Mouse (Mus musculus): ENCODE data around the gene Msrb1. TPM values are rescaled to one million over a fixed set of nuclear protein-coding genes. Genes with fewer than 3 reads are reported as not detected.
A peak's percentile ranks its signal among the peaks of the same experiment; 100 is the strongest.
"Not testable (repeated sequence)": the region's sequence is repeated elsewhere in the genome, so short reads cannot be mapped to it uniquely, and the experiment has no call there.

The Msrb1 gene
- polyA plus RNA-seq, 1 experiment from 2014 or later = 19.9 TPM

- Histone ChIP-seq H3K27me3 (ENCODE audit: low read depth, poor library complexity, severe bottlenecking) (no peaks in the 10 kb centered on the region), H3K9me3 (replicated peaks) (no peaks in the 10 kb centered on the region), H3K4me1 (peaks cover 18% of the 10 kb centered on the region), H3K4me3 (peak within 1 kb of the TSS; percentile 77), H3K36me3 (peaks cover 38% of the 10 kb centered on the region), H3K27ac (peak within 1 kb of the TSS; percentile 85)
- 6% methylated on average over 32 of the region's 32 CpGs for WGBS
- peak; percentile 98 for DNase-seq (ENCODE audit: low spot score)
Observed at GRCm38 (mm10) chr17:24706982-24707800, 29.3 kb upstream of the Msrb1 start, which contains the start of gene Tbl3. Tbl3 (minus strand) TSS chr17:24707660.

GRCm38 (mm10) chr17:24707801-24708425 is 28.5 kb upstream of the Msrb1 start:
- 7% methylated on average over 24 of the region's 24 CpGs for WGBS
- H3K27ac ChIP-seq = peak overlapping the region; percentile 85; the same call in 1 of the 2 replicates
- no peak for DNase-seq (ENCODE audit: low spot score)
- peaks cover 31% of the 10 kb centered on the region for H3K36me3 ChIP-seq
- peaks cover 18% of the 10 kb centered on the region for H3K4me1 ChIP-seq
- H3K9me3 ChIP-seq (replicated peaks) = no peaks in the 10 kb centered on the region
- peak overlapping the region; percentile 77 for H3K4me3 ChIP-seq
- H3K27me3 ChIP-seq (ENCODE audit: low read depth, poor library complexity, severe bottlenecking) = no peaks in the 10 kb centered on the region

GRCm38 (mm10) chr17:24708646-24709045 is 27.8 kb upstream of the Msrb1 start:
- WGBS = 40% methylated on average over 2 of the region's 2 CpGs
- Histone ChIP-seq H3K9me3 (replicated peaks) (no peaks in the 10 kb centered on the region), H3K27ac (no peak overlapping the region), H3K36me3 (peaks cover 25% of the 10 kb centered on the region), H3K4me1 (peaks cover 18% of the 10 kb centered on the region), H3K4me3 (no peak overlapping the region), H3K27me3 (ENCODE audit: low read depth, poor library complexity, severe bottlenecking) (no peaks in the 10 kb centered on the region)
- DNase-seq (ENCODE audit: low spot score) = no peak

GRCm38 (mm10) chr17:24715556-24715955 is 20.9 kb upstream of the Msrb1 start:
- 68% methylated on average over 6 of the region's 6 CpGs for WGBS
- no peaks in the 10 kb centered on the region for H3K9me3 ChIP-seq (replicated peaks)

GRCm38 (mm10) chr17:24716166-24716682 is 20.2 kb upstream of the Msrb1 start:
- no peak for DNase-seq (ENCODE audit: low spot score)
- Histone ChIP-seq H3K4me3 (no peak overlapping the region), H3K27ac (no peak overlapping the region), H3K36me3 (peaks cover 42% of the 10 kb centered on the region), H3K4me1 (peaks cover 6% of the 10 kb centered on the region), H3K9me3 (replicated peaks) (no peaks in the 10 kb centered on the region), H3K27me3 (ENCODE audit: low read depth, poor library complexity, severe bottlenecking) (no peaks in the 10 kb centered on the region)
- 98% methylated on average over 15 of the region's 15 CpGs for WGBS

More at GRCm38 (mm10) chr17:24715556-24715955, 20.9 kb upstream of the Msrb1 start:
- peaks cover 4% of the 10 kb centered on the region; the same call in 1 of the 2 replicates for H3K4me1 ChIP-seq
- no peak overlapping the region for H3K4me3 ChIP-seq
- no peak for DNase-seq (ENCODE audit: low spot score)
- peaks cover 37% of the 10 kb centered on the region for H3K36me3 ChIP-seq
- H3K27ac ChIP-seq = no peak overlapping the region
- no peaks in the 10 kb centered on the region for H3K27me3 ChIP-seq (ENCODE audit: low read depth, poor library complexity, severe bottlenecking)

GRCm38 (mm10) chr17:24717943-24718342 is 18.5 kb upstream of the Msrb1 start, which contains the start of the genes Rnf151 and Rps2:
Rnf151 (minus strand) TSS chr17:24718063.
Rps2 (plus strand) TSS chr17:24718116.
- no peak within 1 kb of the TSS for H3K27ac ChIP-seq
- H3K36me3 ChIP-seq = peaks cover 57% of the 10 kb centered on the region
- WGBS = 86% methylated on average over 4 of the region's 4 CpGs
- peaks cover 22% of the 10 kb centered on the region for H3K4me1 ChIP-seq
- H3K27me3 ChIP-seq (ENCODE audit: low read depth, poor library complexity, severe bottlenecking) = no peaks in the 10 kb centered on the region
- peak within 1 kb of the TSS; percentile 77 for H3K4me3 ChIP-seq
- H3K9me3 ChIP-seq (replicated peaks) = no peaks in the 10 kb centered on the region
- DNase-seq (ENCODE audit: low spot score) = no peak

- not testable (repeated sequence) for H3K9me3 ChIP-seq (replicated peaks); H3K27me3 ChIP-seq (ENCODE audit: low read depth, poor library complexity, severe bottlenecking); DNase-seq (ENCODE audit: low spot score)
- H3K27ac ChIP-seq = peak overlapping the region; percentile 91; the same call in 1 of the 2 replicates
- H3K4me3 ChIP-seq = peak overlapping the region; percentile 77
- peaks cover 32% of the 10 kb centered on the region for H3K4me1 ChIP-seq
- WGBS = 69% methylated on average over 5 of the region's 5 CpGs
- H3K36me3 ChIP-seq = peaks cover 57% of the 10 kb centered on the region
Observed at GRCm38 (mm10) chr17:24718938-24719337, 17.5 kb upstream of the Msrb1 start.

- Histone ChIP-seq H3K4me1 (peaks cover 32% of the 10 kb centered on the region), H3K4me3 (peak overlapping the region; percentile 77), H3K36me3 (peaks cover 57% of the 10 kb centered on the region), H3K27ac (peak overlapping the region; percentile 91), H3K9me3 (replicated peaks) (no peaks in the 10 kb centered on the region), H3K27me3 (ENCODE audit: low read depth, poor library complexity, severe bottlenecking) (no peaks in the 10 kb centered on the region)
- WGBS = under 1% methylated on average over 61 of the region's 61 CpGs
- peak; percentile 99 for DNase-seq (ENCODE audit: low spot score)
Observed at GRCm38 (mm10) chr17:24719494-24720222, 16.8 kb upstream of the Msrb1 start.

GRCm38 (mm10) chr17:24720616-24721015 is 15.8 kb upstream of the Msrb1 start:
- H3K27ac ChIP-seq = peak overlapping the region; percentile 91
- peak overlapping the region; percentile 77 for H3K4me3 ChIP-seq
- peaks cover 32% of the 10 kb centered on the region for H3K4me1 ChIP-seq
- WGBS = 2% methylated on average over 11 of the region's 11 CpGs
- H3K36me3 ChIP-seq = peaks cover 52% of the 10 kb centered on the region
- not testable (repeated sequence) for DNase-seq (ENCODE audit: low spot score); H3K27me3 ChIP-seq (ENCODE audit: low read depth, poor library complexity, severe bottlenecking); H3K9me3 ChIP-seq (replicated peaks)

- not testable (repeated sequence) for H3K27me3 ChIP-seq (ENCODE audit: low read depth, poor library complexity, severe bottlenecking); DNase-seq (ENCODE audit: low spot score); H3K9me3 ChIP-seq (replicated peaks); H3K27ac ChIP-seq
- 64% methylated on average over 7 of the region's 7 CpGs for WGBS
- H3K4me1 ChIP-seq = peaks cover 32% of the 10 kb centered on the region
- H3K36me3 ChIP-seq = peaks cover 44% of the 10 kb centered on the region
- H3K4me3 ChIP-seq = peak overlapping the region; percentile 77
Observed at GRCm38 (mm10) chr17:24721383-24721955, 15.0 kb upstream of the Msrb1 start.

GRCm38 (mm10) chr17:24722220-24722924 is 14.1 kb upstream of the Msrb1 start:
- WGBS = 33% methylated on average over 13 of the region's 13 CpGs
- H3K4me3 ChIP-seq = peak overlapping the region; percentile 77
- H3K9me3 ChIP-seq (replicated peaks) = no peaks in the 10 kb centered on the region
- H3K4me1 ChIP-seq = peaks cover 32% of the 10 kb centered on the region
- DNase-seq (ENCODE audit: low spot score) = no peak
- H3K36me3 ChIP-seq = peaks cover 35% of the 10 kb centered on the region
- no peak overlapping the region for H3K27ac ChIP-seq
- H3K27me3 ChIP-seq (ENCODE audit: low read depth, poor library complexity, severe bottlenecking) = no peaks in the 10 kb centered on the region

Data from limb, embryonic 10.5 days (tissue).